In the genomic region with DNA sequence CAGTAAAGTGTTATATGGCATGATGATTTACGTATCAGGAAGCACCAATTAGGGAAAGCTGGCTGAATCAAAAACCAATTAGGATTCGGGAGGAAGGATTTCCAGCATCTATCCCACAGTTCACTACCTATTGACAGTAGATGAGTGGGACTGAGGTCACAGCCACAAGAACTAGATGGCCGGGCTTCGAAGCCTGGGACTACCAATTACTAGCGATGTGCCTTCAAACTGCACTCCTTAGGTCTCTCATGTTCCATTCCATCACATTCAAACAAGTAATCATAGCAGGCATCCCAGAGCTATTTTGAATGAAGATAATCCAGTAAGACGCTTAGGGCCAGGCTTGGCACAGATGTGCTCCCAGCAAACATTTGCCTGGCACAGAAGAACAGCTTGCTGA, we compare ENCODE assay signal across 9 mouse cellular contexts. TPM values are rescaled to one million over a fixed set of nuclear protein-coding genes. Genes with fewer than 3 reads are reported as not detected.
DNase-seq lines count a peak whose midpoint lies in the region; ATAC-seq lines count a peak whose summit lies in the region.
"Had no signal": no experiment of that assay in that cellular context is flagged by ENCODE, and none has a peak within 500 bp of the region (broad histone marks: within the 10 kb centered on the region; RNA-seq: fewer than 3 reads in every experiment).

No protein-coding gene starts in this region.

- H3K4me2 ChIP-seq in kidney, embryonic 16.5 days (replicated peaks; ENCODE audit: low read depth, low read length), result peak overlapping the region; percentile 23; the same call in 1 of the 2 replicates
- peak overlapping the region; percentile 58 for H3K4me2 ChIP-seq in embryonic facial prominence, embryonic 15.5 days (replicated peaks)
- peak overlapping the region; percentile 71 for H3K4me2 ChIP-seq in neural tube, embryonic 13.5 days

- H3K27ac ChIP-seq in kidney, embryonic 16.5 days (ENCODE audit: low read length), result no peak overlapping the region
- no peak overlapping the region; the same call in 1 of the 2 replicates for H3K27ac ChIP-seq in embryonic facial prominence, embryonic 15.5 days (replicated peaks)
- no peak overlapping the region for H3K27ac ChIP-seq in neural tube, embryonic 13.5 days (replicated peaks)

- no peak for ATAC-seq in kidney, embryonic 16.5 days (ENCODE audit: low FRiP score, low TSS enrichment)
- ATAC-seq in embryonic facial prominence, embryonic 15.5 days (ENCODE audit: insufficient number of reproducible peaks, low FRiP score, low TSS enrichment, low read depth), result no peak
- ATAC-seq in neural tube, embryonic 13.5 days (ENCODE audit: low read depth), result no peak
- ATAC-seq: inflammation-experienced regulatory T-cells, adult 6 months had no signal

- 49% methylated on average over 6 of the region's 6 CpGs for WGBS in kidney, embryonic 16.5 days
- WGBS in embryonic facial prominence, embryonic 15.5 days, result 51% methylated on average over 6 of the region's 6 CpGs
- WGBS in neural tube, embryonic 13.5 days, result 49% methylated on average over 6 of the region's 6 CpGs

- H3K4me1 ChIP-seq in kidney, embryonic 16.5 days (ENCODE audit: insufficient read depth, low read length), result peaks cover 8% of the 10 kb centered on the region
- peaks cover 15% of the 10 kb centered on the region for H3K4me1 ChIP-seq in embryonic facial prominence, embryonic 15.5 days
- H3K4me1 ChIP-seq in neural tube, embryonic 13.5 days (replicated peaks), result peaks cover 33% of the 10 kb centered on the region

- no peaks in the 10 kb centered on the region for H3K36me3 ChIP-seq in kidney, embryonic 16.5 days (ENCODE audit: insufficient read depth, low read length)
- H3K36me3 ChIP-seq in embryonic facial prominence, embryonic 15.5 days, result peaks cover 11% of the 10 kb centered on the region; the same call in 1 of the 2 replicates
- H3K36me3 ChIP-seq in neural tube, embryonic 13.5 days, result no peaks in the 10 kb centered on the region

- no peaks in the 10 kb centered on the region for H3K9me3 ChIP-seq in kidney, embryonic 16.5 days (ENCODE audit: low read length)
- H3K9me3 ChIP-seq in embryonic facial prominence, embryonic 15.5 days (replicated peaks), result no peaks in the 10 kb centered on the region
- H3K9me3 ChIP-seq in neural tube, embryonic 13.5 days, result no peaks in the 10 kb centered on the region

- no peak for DNase-seq in kidney, postnatal 10 days
- DNase-seq in induced T-regulatory cell, adult 2 months (ENCODE audit: low read depth), result peak; percentile 30
- DNase-seq in spleen, postnatal 36 days (ENCODE audit: low spot score in 2 of 2), result no peak
- no peak for DNase-seq in cerebellum, adult 18-20 months
- no peak for DNase-seq in cerebellum, adult 9-11 months

- H3K27me3 ChIP-seq in kidney, embryonic 16.5 days (ENCODE audit: insufficient read depth, low read length), result no peaks in the 10 kb centered on the region
- H3K27me3 ChIP-seq in embryonic facial prominence, embryonic 15.5 days, result no peaks in the 10 kb centered on the region
- no peaks in the 10 kb centered on the region for H3K27me3 ChIP-seq in neural tube, embryonic 13.5 days

- no peak overlapping the region for H3K4me3 ChIP-seq in kidney, embryonic 16.5 days (ENCODE audit: low read length)
- H3K4me3 ChIP-seq in embryonic facial prominence, embryonic 15.5 days (replicated peaks), result peak overlapping the region; percentile 28
- H3K4me3 ChIP-seq in neural tube, embryonic 13.5 days, result peak overlapping the region; percentile 17

- no peak overlapping the region for H3K9ac ChIP-seq in kidney, embryonic 16.5 days (replicated peaks; ENCODE audit: low read length)
- no peak overlapping the region for H3K9ac ChIP-seq in embryonic facial prominence, embryonic 15.5 days
- peak overlapping the region; percentile 47 for H3K9ac ChIP-seq in neural tube, embryonic 13.5 days

RNA-seq across cellular contexts. Expression of a gene that starts 2.3 kb away (rescaled TPM):
- 11.9 and 14.2 TPM in 2 replicates for polyA plus RNA-seq in kidney, embryonic 16.5 days (2015; fragmentation: Nextera tagmentation; extraction: Ambion mirVana)
- polyA plus RNA-seq in embryonic facial prominence, embryonic 15.5 days (2015; fragmentation: Nextera tagmentation; extraction: Ambion mirVana), result 25.4 and 27.6 TPM in 2 replicates
- polyA plus RNA-seq in neural tube, embryonic 13.5 days (2015; fragmentation: Nextera tagmentation; extraction: Ambion mirVana), result 6.8 and 9.5 TPM in 2 replicates
